Mouse (Mus musculus) thymus, adult 18-20 months (tissue): ENCODE measurements around the gene 2310061I04Rik.

Experiments
- DNase-seq, 2 experiments: peaks; one replicate each; pipeline ENCODE4 v3.0.0; 2022; ENCODE audit warnings: mixed read lengths in 2 of 2

The 2310061I04Rik gene

DNA sequence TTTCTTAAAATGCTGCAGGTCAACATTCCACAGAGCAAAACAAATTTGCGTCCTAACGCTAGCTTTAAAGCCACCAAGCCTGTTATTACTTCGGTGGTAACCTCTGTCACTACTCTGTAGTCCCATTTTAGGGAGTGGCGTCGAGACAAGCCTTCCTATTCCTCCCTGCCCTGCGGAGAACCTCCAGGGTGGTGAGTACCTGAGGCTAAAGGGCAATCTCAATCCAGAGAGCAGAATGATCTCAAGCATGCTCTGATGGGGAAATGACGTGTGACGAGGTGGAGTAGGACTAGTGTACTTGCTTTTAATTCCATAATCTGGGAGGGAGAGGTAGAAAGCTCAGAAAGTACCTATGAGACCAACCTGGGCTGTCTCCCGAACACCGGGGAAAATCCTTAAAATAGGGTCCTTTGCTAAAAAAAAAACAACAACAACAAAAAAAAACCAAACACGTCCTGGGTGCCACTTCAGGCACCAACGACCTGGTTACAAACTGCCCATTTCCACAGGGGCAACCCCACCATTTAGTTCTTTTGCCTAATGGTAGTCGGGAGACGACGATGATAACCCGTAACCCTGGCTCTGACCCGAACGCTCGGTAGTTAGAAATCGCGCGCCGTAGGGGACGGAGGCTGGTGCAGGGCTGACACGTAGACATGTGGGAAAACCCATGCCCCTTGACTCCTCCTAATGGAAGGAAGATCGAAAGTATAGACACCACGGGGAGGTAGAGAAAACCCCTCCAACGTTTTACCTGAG, 18.5 kb upstream of the 2310061I04Rik start:
- no peak for DNase-seq

- no peak for DNase-seq
These were observed 17.7 kb upstream of the 2310061I04Rik start for GRCm38 (mm10) chr17:35914975-35915374.

- DNase-seq: peak; percentile 87 to 89
These were observed 12.7 kb upstream of the 2310061I04Rik start, which contains the start of gene Atat1 for GRCm38 (mm10) chr17:35909919-35910369. Atat1 (minus strand) TSS chr17:35910075.

GRCm38 (mm10) chr17:35909186-35909918, 12.1 kb upstream of the 2310061I04Rik start:
- no peak for DNase-seq

- no peak for DNase-seq
These were observed 10.4 kb upstream of the 2310061I04Rik start for GRCm38 (mm10) chr17:35907609-35908008.

DNA sequence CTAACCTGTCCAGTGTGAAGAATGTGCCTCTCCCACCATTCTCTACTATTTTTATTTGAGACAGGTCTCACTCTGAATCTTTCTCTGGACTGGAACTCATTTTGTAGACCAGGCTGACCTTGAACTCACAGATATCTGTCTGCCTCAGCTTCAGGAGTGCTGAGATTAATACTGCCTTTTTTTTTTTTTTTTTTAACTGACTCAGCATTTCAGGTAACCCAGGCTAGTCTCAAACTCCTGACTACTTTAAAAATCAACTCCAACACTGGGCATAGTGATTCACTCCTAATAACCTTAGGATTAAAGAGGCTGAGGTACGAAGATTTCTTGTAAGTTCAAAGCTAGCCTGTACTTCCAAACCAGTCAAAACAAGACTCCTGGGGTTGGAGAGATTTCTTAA, 8.4 kb upstream of the 2310061I04Rik start:
- DNase-seq: no peak

- DNase-seq: no peak
These were observed 6.7 kb upstream of the 2310061I04Rik start for GRCm38 (mm10) chr17:35903992-35904355.

DNA sequence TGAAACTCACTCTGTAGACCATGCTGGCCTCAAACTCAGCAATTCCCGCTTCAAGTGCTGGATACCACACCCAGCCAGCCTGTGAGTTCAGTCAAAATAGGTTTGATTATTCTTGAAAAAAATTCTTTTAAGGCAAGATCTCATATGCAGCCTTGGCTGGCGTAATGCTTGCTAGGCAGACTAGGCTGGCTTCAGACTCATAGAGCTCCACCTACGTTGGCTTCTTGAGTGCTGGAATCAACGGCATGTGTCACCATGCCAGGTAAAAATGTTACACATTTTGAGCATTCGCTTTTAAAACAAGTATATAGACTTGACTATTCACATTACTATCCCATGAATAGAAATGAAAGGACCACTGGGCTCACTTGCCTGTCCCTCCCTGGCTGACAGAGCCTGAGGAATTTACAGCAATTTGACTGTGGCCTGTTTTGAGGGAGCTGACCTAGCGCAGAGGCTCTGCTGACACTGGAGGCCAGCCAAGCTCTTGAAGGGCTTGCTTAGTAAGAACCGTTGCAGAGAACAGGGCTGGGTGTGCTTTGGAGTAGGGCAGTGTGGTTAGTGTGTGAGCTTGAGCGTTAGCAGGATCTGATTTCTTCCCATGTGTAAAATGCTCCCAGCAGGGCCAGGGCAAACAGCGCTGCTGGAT, 6.2 kb upstream of the 2310061I04Rik start:
- DNase-seq: no peak

DNA sequence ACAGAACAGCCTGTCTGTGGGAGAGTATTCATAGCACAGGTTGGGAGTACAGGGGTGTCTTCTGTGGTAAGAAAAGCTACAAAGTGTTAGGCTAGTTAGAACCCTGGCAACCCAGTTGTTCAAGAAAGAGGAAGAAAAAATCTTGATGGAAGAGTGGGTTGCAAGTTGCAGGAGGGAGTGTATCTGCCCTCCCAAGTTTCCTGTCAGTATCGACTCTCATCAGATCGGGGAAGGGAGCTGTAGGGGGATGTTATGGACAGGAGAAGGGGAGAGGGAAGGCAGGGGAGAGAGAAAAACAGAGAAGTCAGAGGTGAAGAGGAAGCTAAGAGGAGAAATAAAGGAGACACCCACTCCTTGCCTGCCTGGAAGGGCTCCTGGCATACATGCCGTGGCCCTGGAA, 3.4 kb upstream of the 2310061I04Rik start:
- DNase-seq: no peak

DNA sequence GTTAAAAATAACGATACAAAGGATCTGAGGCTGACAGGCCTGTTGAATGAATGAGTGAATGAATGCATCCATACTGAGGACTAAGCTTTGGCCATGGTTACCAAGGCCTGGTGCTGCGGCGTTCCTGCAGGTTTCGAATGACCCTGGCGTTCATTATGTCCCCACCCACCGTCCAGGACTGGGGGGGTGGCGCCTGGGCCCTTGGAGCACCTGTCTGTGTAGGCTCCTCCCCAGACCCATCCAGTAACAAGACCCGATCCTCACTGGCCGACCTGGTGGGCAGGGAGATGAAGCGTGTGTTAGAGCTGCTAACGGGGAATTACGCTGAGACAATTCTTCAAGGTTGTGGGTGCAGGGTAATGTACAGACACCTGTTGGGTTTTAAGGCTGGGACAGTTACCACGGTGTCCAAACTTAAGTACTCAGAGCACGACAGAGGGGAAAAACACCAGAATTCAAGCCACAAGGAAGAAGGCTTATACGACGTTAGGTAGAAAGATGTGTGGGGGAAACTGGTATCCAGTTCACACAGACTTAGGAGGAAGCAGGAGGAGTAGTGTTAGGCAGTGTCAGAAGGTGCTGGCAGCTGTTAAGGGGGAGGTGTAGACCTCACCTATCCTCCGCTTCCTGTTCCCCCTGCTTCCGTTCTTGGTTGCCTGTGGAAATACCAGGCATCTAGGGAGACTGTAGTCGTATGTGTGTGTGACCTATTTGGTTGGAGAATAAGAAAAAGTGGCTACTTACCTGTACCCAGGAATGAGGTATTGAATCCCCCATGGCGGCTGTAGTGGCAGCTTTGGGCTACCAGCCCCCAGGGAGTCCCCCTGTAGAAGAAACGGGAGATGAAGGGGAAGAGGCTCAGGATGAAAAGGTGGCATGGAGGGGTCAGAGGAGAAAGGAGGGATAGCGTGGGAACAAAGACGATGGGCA, 678 bp upstream of the 2310061I04Rik start:
- no peak for DNase-seq

DNA sequence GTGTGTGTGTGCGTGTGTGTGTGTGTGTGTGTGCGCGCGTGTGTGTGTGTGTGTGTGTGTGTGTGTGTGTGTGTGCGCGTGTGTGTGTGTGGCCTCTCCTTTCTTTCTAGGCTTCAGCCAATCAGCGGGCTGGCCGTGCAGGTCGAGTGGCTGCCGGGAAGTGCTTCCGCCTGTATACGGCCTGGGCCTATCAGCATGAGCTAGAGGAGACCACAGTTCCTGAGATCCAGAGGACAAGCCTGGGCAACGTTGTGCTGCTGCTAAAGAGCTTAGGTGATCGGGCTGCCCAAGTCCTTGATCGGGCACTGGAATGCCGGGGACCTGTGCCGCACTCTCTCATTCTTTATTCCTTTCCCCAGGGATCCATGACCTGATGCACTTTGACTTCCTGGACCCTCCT, 9.5 kb downstream of the 2310061I04Rik start:
- DNase-seq: no peak

DNA sequence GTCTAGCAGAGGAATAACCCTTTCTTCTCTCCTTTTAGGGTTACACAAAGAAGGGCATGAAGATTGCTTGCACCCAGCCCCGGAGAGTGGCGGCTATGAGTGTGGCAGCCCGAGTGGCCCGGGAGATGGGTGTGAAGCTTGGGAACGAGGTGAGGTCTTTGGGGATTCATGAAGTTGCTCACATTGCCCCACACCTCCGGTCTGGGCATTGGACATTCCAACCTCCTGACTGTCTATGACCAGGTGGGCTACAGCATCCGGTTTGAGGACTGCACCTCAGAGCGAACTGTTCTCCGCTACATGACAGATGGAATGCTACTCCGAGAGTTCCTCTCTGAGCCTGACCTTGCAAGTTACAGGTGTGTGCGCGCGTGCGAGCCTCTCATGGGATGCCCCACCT, 13.5 kb downstream of the 2310061I04Rik start:
- no peak for DNase-seq

DNA sequence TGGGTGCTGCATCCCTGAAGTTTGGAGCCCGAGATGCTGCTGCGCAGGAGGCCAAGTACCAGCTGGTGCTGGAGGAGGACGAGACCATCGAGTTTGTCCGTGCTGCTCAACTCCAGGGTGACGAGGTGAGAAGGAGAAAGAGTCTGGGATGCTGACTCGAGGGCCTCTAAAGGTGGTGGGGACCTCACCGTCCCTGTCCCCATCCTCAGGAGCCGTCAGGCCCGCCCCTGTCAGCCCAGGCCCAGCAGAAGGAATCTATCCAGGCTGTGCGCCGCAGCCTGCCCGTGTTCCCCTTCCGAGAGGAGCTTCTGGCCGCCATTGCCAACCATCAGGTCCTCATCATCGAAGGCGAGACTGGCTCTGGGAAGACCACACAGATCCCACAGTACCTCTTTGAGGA, 14.3 kb downstream of the 2310061I04Rik start:
- no peak for DNase-seq

GRCm38 (mm10) chr17:35879245-35880057, 17.8 kb downstream of the 2310061I04Rik start, which contains the start of gene Dhx16:
Dhx16 (plus strand) TSS chr17:35879819.
- DNase-seq: peak; percentile 86 to 92

- no peak for DNase-seq
These were observed 22.5 kb downstream of the 2310061I04Rik start for GRCm38 (mm10) chr17:35874721-35875120.

GRCm38 (mm10) chr17:35873774-35874519, 23.3 kb downstream of the 2310061I04Rik start:
- DNase-seq: peak; percentile 69 to 75

DNA sequence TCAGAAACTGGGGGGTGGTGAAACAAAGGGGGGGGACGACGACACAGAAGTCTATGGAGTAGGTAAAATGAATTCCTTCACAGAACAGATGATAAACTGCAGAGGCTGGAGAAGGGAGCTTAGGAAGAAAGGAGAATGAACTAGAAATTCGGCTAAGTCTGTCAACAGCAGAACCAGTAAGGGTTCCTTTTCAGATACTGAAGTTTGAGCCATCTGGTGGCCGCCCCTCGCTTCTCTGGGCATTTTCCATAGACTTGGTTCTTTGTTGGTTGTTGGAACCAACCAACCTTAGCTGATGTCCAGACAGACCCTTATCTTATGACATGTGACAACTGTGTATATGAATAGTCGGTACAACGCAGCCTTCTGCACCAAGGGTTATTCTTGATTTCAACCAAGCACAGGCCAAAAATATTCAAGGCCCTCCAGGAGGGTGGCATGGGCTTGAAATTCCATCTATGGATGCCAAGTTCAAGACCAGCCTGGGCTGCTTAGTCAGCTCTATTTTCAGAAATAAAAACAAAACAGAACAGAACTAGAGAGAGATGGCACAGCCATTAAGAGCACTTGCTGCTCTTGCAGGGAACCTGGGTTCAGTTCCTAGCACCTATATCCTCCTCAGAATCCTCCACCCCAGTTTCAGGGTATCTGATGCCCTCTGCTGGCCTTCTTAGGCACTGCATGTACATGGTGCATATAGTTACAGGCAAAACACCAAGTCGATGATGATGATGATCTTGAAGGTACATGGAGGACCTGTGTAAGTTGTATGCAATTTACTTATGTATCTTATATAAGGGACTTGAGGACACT, 26.1 kb downstream of the 2310061I04Rik start:
- no peak for DNase-seq

DNA sequence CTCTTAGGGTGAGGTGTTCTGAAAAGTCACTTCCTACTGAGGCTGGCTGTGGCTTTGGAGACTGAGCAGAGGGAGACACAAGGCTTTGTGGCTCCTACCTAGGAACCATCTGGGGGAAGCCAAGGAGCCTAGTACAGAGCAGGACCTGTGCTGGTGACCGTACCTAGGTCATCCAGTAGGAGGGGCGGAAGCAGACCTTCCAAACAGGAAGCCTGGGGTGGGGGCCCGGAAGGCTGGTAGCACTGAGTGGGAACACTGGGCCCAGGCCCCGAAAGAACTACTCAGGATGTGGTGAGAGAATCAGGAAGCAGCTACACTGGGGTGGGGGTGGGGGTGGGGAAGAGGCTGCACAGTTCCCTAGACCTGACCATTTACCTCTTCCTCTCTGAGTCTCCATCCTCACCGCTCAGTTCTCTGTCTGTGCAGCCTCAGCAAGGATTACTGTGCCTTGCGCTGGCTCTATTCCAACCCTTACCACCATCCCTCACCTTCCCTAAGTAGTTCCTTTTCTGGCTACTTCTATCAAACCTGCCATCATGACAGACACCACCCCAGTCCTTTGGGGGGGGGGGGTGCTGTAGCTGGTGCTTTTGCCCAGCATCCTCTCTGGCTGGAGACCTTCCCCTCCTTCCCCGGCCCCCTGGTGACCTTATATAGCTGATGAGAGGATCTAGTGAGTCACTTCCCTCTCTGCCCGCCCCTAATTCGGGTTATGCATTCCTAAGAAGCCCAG, 26.9 kb downstream of the 2310061I04Rik start:
- DNase-seq: peak; percentile 84 to 91
